Mouse (Mus musculus) adrenal gland, adult 8-10 months (tissue): Measurements from ENCODE around the gene Pcbp4. TPM values are rescaled to one million over a fixed set of nuclear protein-coding genes. Genes with fewer than 3 reads are reported as not detected.

Source experiments
- DNase-seq: peaks from one replicate; pipeline ENCODE4 v3.0.0; 2022
- total RNA-seq, 4 experiments: library from RNA; stranded (reverse); gene quantifications; 2 replicates each; pipeline ENCODE4 v1.2.4; 2022

The Pcbp4 gene
- 10 to 100 TPM; 20.4 to 47.9 (median 34.8) TPM for total RNA-seq

DNA sequence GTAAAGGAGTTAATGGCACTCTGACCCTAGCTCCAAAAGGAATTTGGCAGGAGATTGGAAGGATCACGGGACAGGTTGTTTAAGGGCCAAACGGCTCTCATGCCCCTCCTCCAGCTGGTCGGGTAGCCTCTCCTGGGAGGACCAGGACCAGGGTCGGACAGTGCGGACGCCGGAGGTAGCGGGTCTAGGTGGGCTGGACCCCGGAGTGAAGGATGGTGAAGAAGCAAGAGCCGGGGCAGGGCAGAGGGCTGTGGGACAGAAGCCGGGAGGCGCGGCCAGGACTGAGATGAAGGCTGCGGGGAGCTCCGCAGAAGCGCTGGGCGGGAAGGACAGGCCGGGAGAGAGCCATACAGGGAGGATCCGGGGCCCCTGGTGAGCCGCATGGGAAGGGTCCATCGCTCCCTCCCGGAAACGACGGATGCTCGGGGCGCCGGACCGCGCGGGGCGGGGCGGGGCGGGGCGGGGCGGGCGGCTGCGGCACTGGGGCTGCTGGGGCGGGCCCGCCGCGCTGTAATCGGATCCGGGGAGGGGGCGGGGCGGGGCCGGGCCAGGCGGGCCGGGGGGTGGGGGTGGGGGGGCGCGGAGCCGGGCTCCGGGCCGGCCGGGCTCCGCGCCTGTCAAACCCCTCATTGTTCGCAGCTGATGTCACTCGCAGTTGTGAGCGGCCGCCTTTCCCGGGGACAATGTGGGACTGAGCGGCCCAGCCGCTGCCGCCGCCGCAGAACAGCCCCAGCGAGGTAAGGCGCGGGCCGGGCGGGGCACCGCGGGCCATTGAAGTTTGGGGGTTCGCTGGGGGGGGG, at the start of gene Pcbp4:
Gene Pcbp4 (plus strand): TSS at position 21 of the 800 bp plus-strand sequence.
- no peak for DNase-seq

DNA sequence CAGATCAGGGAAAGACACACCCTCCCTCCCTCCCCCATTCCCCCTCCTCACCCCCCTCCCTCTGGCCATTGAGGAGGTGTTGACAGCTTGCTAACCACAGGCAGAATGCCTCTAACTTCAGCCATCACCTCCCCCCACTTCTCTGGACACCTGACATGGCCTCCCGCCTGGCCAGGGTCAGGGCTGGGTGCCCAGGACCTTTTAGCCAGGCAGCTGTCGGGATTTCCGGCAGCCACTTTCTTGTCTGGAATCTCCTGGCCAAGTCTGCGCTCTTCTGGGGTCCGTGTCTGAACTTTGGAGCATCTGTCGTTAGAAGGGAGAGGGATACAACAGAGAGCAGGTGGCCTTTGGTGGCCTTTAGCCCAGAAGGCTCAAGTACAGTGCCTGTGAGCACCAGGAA, 47.8 kb upstream of the Pcbp4 start:
- DNase-seq, result no peak

GRCm38 (mm10) chr9:106406443-106407078, 46.5 kb upstream of the Pcbp4 start:
- no peak for DNase-seq

GRCm38 (mm10) chr9:106409096-106409495, 44.0 kb upstream of the Pcbp4 start:
- no peak for DNase-seq

DNA sequence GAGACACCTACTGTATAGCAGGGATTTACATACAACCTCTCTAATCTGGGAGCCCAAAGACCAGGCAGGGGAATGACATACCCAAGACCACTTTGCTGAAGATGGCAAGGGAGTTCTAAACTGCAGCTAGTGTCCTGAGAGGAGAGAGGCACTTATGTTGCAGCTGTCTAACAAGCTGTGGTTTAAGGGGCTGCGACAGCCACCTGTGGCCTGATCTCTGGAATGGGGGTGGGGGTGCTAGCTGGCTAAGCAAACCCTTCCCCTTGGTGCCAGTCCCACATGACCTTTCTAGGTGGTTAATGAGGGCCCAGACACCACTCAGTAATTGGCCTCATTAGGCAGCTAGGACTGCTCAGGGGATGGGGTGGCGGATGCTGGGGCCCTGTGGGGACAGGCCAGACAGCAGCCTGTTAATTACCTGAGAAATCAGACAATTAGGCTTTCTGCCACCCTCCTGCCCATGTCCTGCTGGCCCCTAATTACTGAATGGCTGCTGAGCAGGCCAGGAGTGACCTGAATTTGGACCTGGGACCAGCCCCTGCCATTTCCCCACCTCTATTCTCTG, 42.9 kb upstream of the Pcbp4 start:
- DNase-seq, result no peak

- DNase-seq, result no peak
These were observed 41.9 kb upstream of the Pcbp4 start for GRCm38 (mm10) chr9:106411091-106411594.

DNA sequence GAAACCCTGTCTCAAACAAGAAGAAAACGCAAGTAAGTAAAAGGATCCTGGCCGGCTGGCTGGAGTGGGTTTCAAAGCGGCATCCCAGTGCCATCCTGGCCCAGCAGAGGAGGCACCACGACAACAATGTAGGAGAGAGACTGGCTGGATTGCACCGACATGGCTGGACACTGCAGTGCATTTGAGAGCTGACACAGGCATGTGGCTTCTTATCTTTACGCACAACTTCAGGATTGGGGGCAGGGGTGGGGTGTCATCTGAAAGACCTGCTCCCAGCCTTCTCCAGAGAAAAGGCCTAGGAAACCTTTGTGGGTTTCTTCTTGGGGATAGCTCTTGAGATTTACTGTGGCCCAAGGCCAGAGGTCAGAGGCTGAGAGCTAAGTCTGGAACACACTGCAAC, 41.4 kb upstream of the Pcbp4 start:
- no peak for DNase-seq

- no peak for DNase-seq
These were observed 40.9 kb upstream of the Pcbp4 start for GRCm38 (mm10) chr9:106412210-106412609.

DNA sequence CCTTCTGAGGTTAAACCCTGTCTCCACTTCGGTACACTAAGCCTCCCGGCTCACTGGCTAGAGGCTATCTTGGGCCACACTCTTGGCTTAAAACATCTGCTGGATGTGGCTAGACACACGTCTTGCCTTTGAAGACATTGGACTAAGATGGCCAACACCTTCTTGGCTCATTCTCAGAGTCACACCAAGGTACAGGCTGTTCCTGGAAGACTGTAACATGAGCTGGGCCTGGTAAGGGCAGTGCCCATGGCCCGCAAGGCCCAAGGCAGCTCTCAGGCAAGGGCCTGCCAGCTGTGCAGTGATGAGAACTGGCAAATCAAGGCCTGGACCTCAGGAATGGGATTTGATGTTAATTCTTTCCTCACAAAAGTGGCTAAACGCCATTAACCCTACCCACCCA, 39.5 kb upstream of the Pcbp4 start:
- DNase-seq, result no peak

DNA sequence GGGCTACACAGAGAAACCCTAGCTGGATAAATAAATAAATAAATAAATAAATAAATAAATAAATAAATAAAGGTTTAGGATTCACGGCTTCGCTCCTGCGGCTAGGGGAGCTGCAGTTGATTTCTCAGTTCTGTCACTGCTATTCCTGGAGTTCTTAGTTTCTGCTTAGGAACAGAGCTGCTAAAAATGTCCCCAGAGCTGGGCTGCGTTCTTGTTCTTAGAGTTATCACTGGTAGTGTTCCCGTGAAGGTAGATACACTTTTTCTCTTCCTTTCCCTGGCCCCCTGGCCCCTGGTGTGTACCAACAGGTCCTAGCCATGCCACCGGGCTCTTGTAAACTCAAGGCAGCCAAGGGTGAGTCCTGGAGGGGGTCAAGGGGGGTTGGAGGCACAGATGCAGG, 36.3 kb upstream of the Pcbp4 start:
- no peak for DNase-seq

GRCm38 (mm10) chr9:106417841-106418625, 35.1 kb upstream of the Pcbp4 start:
- DNase-seq, result no peak

- no peak for DNase-seq
These were observed 32.5 kb upstream of the Pcbp4 start for GRCm38 (mm10) chr9:106420608-106421007.

- no peak for DNase-seq
These were observed 31.8 kb upstream of the Pcbp4 start for GRCm38 (mm10) chr9:106421033-106421864.

DNA sequence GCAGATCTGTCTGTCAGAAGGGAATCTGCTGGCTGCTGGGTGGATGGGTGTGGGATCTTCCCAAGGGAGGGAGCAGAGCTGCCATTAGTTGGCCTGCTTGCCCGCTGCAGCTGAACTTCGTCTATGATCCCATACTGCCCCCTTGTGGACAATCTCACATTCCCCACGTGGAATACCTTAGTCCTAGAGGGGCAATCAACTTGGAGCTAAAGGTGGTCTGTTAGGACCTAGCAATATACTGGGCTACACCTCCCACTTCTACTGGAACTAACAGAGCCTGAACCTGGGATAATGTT, 31.3 kb upstream of the Pcbp4 start:
- DNase-seq, result peak; percentile 73

- no peak for DNase-seq
These were observed 24.3 kb upstream of the Pcbp4 start for GRCm38 (mm10) chr9:106428719-106429220.

DNA sequence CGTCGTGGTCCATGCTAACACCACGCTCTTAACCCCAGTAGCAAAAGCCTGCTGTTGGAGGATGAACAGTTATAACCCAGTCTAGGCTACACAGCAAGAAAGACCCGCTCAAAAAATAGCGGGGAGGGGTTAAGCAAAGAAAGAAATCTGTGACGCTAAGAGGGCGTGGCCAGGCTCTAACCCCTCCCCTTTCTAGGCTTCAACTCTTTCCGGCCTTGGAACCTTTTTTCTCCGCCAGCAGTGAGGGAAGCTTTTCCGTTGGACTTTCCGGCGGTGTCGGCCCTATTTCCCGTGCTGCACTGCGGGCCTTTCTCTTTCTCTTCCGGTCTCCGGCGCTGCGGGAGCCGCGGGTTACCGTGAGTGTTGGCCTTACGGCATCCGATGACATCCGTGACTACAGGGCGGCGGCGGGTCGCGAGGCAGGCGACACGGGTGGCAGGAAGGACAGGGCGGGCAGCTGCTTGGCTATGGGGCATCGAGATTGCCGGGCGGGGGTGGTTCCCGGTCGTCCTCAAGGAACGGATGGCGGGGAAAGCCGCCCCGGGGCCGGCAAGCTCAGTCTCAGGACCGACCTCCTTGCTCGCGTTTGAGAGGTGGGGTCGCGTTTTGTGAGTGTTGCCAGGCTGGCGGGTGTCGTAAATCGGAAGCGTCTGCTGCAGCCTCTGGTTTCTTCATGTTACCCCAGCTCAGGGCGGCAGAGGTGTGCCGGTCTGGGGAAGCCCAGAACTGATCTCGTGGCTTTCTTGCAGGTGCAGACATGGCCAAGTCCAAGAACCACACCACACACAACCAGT, 23.7 kb upstream of the Pcbp4 start, which contains the start of gene Rpl29:
Gene Rpl29 (plus strand): TSS at position 234 of the 794 bp plus-strand sequence.
- peak; percentile 91 for DNase-seq

DNA sequence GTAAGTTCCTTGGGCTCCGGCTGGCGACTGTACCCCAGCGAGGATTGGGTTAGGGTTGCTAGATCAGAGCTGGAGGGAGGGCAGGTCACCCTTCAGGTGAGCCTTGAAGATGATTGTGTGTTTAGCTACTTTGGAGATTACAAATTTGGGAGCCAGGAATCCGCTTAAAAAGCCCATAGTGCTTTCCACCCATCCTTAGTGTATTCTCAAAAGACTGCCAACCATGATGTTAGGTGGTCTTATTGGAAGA, 23.2 kb upstream of the Pcbp4 start:
- no peak for DNase-seq

- DNase-seq, result no peak
These were observed 19.7 kb upstream of the Pcbp4 start for GRCm38 (mm10) chr9:106433389-106433788.

- no peak for DNase-seq
These were observed 16.5 kb upstream of the Pcbp4 start for GRCm38 (mm10) chr9:106436566-106436965.

- no peak for DNase-seq
These were observed 10.4 kb upstream of the Pcbp4 start for GRCm38 (mm10) chr9:106442680-106443079.

DNA sequence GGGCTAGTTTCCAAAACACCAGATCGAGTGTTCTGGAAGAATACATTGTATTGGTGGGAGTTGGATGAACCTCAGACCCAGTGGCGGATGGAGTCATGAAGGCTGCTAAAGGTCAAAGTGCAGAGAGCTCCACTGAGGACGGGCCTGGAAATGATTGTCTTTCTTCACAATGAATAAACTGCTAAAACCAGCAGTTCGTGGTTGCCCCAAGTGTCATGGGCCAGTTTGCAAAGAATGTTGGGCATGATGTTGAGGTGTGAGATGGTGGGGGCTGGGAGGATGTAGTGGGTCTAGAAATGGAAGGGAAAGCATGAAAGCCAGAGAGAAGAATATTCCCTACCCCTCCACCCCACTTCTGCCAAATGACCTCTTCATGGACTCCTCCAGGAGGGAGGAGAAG, 8.3 kb upstream of the Pcbp4 start:
- DNase-seq, result no peak
